Mouse (Mus musculus) kidney, embryonic 16.5 days (tissue): ENCODE measurements at regions not wholly inside any gene's neighbourhood (a gene's known extent, or its start where the extent isn't known, plus 50 kb on each side); places are given as distances from the start of the nearest gene placed in this dataset.

Source experiments
- ATAC-seq: fragments of 200-750 bp; cut with Nextera tagmentation; 2 replicates; pipeline ENCODE4 v1.8.0; 2017; ENCODE audit warnings: moderate TSS enrichment; ENCODE audit not compliant: low FRiP score, low TSS enrichment
- H3K27ac ChIP-seq: fragments of 300-500 bp; sonication (generic); 2 replicates; pipeline ENCODE4 v1.5.1; 2014; ENCODE audit warnings: low read length
- H3K27me3 ChIP-seq: fragments of 300-500 bp; sonication (generic); 2 replicates; pipeline ENCODE4 v1.6.1; 2014; ENCODE audit warnings: low read length, control low read depth, mixed read lengths; ENCODE audit not compliant: insufficient read depth
- H3K36me3 ChIP-seq: fragments of 300-500 bp; sonication (generic); 2 replicates; pipeline ENCODE4 v1.6.1; 2014; ENCODE audit warnings: low read length, control low read depth, mixed read lengths; ENCODE audit not compliant: insufficient read depth
- H3K4me1 ChIP-seq: fragments of 300-500 bp; sonication (generic); 2 replicates; pipeline ENCODE4 v1.6.1; 2014; ENCODE audit warnings: low read length, control low read depth, mixed read lengths; ENCODE audit not compliant: insufficient read depth
- H3K4me2 ChIP-seq: fragments of 300-500 bp; sonication (generic); replicated peaks from 2 replicates; pipeline ENCODE4 v1.6.1; 2014; ENCODE audit warnings: low read depth, low read length
- H3K4me3 ChIP-seq: fragments of 300-500 bp; sonication (generic); 2 replicates; pipeline ENCODE4 v1.5.1; 2014; ENCODE audit warnings: mild to moderate bottlenecking, low read length
- H3K9ac ChIP-seq: fragments of 300-500 bp; sonication (generic); replicated peaks from 2 replicates; pipeline ENCODE4 v1.6.1; 2014; ENCODE audit warnings: low read length
- H3K9me3 ChIP-seq: fragments of 300-500 bp; sonication (generic); 2 replicates; pipeline ENCODE4 v1.6.1; 2016; ENCODE audit warnings: low read length, control low read depth
- WGBS: fragments of 180-500 bp; shearing (Covaris S2); extraction: QIAGEN DNeasy Blood & Tissue Kit; methylation state at CpG from one replicate; pipeline ENCODE4 v1.1.7; 2014; 5-methylcytosine and 5-hydroxymethylcytosine counted together

- 95% methylated on average over 4 of the region's 4 CpGs for WGBS
- no peak for ATAC-seq
- no peak overlapping the region for H3K4me3 ChIP-seq
- no peak overlapping the region for H3K4me2 ChIP-seq
- H3K36me3 ChIP-seq, result no peaks in the 10 kb centered on the region
- H3K27ac ChIP-seq, result no peak overlapping the region
- no peaks in the 10 kb centered on the region for H3K9me3 ChIP-seq
- H3K9ac ChIP-seq, result no peak overlapping the region
- 0 out of 2 replicates have a peak, but pooled peaks cover 2% of the 10 kb centered on the region for H3K27me3 ChIP-seq
- H3K4me1 ChIP-seq, result peaks cover 32% of the 10 kb centered on the region
Observed at GRCm38 (mm10) chr3:103423290-103423689, 144.2 kb downstream of the Trim33 start.

GRCm38 (mm10) chr3:103425812-103426430, 146.8 kb downstream of the Trim33 start:
- no peak for ATAC-seq

GRCm38 (mm10) chr3:103429227-103429788, 145.7 kb upstream of the Syt6 start:
- Histone ChIP-seq H3K36me3 (no peaks in the 10 kb centered on the region), H3K27me3 (no peaks in the 10 kb centered on the region), H3K9me3 (no peaks in the 10 kb centered on the region), H3K4me1 (no peaks in the 10 kb centered on the region; the same call in 1 of the 2 replicates), H3K9ac (no peak overlapping the region), H3K4me3 (no peak overlapping the region), H3K4me2 (no peak overlapping the region), H3K27ac (no peak overlapping the region)
- no peak for ATAC-seq
- 18% methylated on average over 5 of the region's 5 CpGs for WGBS

More at GRCm38 (mm10) chr3:103425812-103426430, 146.8 kb downstream of the Trim33 start:
- Histone ChIP-seq H3K4me3 (no peak overlapping the region), H3K4me2 (no peak overlapping the region), H3K36me3 (no peaks in the 10 kb centered on the region), H3K4me1 (peaks cover 10% of the 10 kb centered on the region), H3K9ac (no peak overlapping the region), H3K27ac (no peak overlapping the region), H3K27me3 (0 out of 2 replicates have a peak, but pooled peaks cover 2% of the 10 kb centered on the region), H3K9me3 (no peaks in the 10 kb centered on the region)
- 74% methylated on average over 19 of the region's 19 CpGs for WGBS

- H3K4me1 ChIP-seq, result no peaks in the 10 kb centered on the region; the same call in 1 of the 2 replicates
- H3K36me3 ChIP-seq, result no peaks in the 10 kb centered on the region
- no peak overlapping the region for H3K27ac ChIP-seq
- H3K4me3 ChIP-seq, result no peak overlapping the region
- no peaks in the 10 kb centered on the region for H3K9me3 ChIP-seq
- no peaks in the 10 kb centered on the region for H3K27me3 ChIP-seq
- no peak for ATAC-seq
- no peak overlapping the region for H3K4me2 ChIP-seq
- WGBS, result 57% methylated on average over 4 of the region's 4 CpGs
- no peak overlapping the region for H3K9ac ChIP-seq
Observed at GRCm38 (mm10) chr3:103430131-103430530, 144.9 kb upstream of the Syt6 start.

GRCm38 (mm10) chr3:103432254-103432653, 142.8 kb upstream of the Syt6 start:
- Histone ChIP-seq H3K4me1 (no peaks in the 10 kb centered on the region; the same call in 1 of the 2 replicates), H3K9me3 (no peaks in the 10 kb centered on the region), H3K36me3 (no peaks in the 10 kb centered on the region), H3K4me3 (no peak overlapping the region), H3K27me3 (no peaks in the 10 kb centered on the region), H3K27ac (no peak overlapping the region), H3K9ac (no peak overlapping the region), H3K4me2 (no peak overlapping the region)
- WGBS, result 40% methylated on average over 5 of the region's 5 CpGs
- no peak for ATAC-seq

- Histone ChIP-seq H3K36me3 (no peaks in the 10 kb centered on the region), H3K27me3 (no peaks in the 10 kb centered on the region), H3K27ac (no peak overlapping the region), H3K9ac (no peak overlapping the region), H3K4me1 (no peaks in the 10 kb centered on the region; the same call in 1 of the 2 replicates), H3K4me2 (no peak overlapping the region), H3K4me3 (no peak overlapping the region), H3K9me3 (no peaks in the 10 kb centered on the region)
- peak; percentile 81 for ATAC-seq
- 26% methylated on average over 9 of the region's 9 CpGs for WGBS
Observed at GRCm38 (mm10) chr3:103436902-103437603, 138.0 kb upstream of the Syt6 start.

GRCm38 (mm10) chr3:103438791-103439354, 136.2 kb upstream of the Syt6 start:
- no peaks in the 10 kb centered on the region for H3K36me3 ChIP-seq
- H3K27me3 ChIP-seq, result no peaks in the 10 kb centered on the region
- no peak for ATAC-seq
- no peak overlapping the region for H3K4me2 ChIP-seq
- H3K9me3 ChIP-seq, result no peaks in the 10 kb centered on the region
- H3K9ac ChIP-seq, result no peak overlapping the region
- H3K4me1 ChIP-seq, result peaks cover 3% of the 10 kb centered on the region; the same call in 1 of the 2 replicates
- WGBS, result 66% methylated on average over 12 of the region's 12 CpGs
- no peak overlapping the region for H3K27ac ChIP-seq
- H3K4me3 ChIP-seq, result no peak overlapping the region

- Histone ChIP-seq H3K9me3 (no peaks in the 10 kb centered on the region), H3K4me2 (no peak overlapping the region), H3K27ac (no peak overlapping the region), H3K9ac (no peak overlapping the region), H3K4me1 (peaks cover 3% of the 10 kb centered on the region; the same call in 1 of the 2 replicates), H3K36me3 (no peaks in the 10 kb centered on the region), H3K27me3 (no peaks in the 10 kb centered on the region), H3K4me3 (no peak overlapping the region)
- WGBS, result 34% methylated on average over 6 of the region's 6 CpGs
- no peak for ATAC-seq
Observed at GRCm38 (mm10) chr3:103443247-103443646, 131.8 kb upstream of the Syt6 start.

- no peaks in the 10 kb centered on the region for H3K36me3 ChIP-seq
- no peaks in the 10 kb centered on the region for H3K27me3 ChIP-seq
- no peak overlapping the region for H3K27ac ChIP-seq
- peaks cover 3% of the 10 kb centered on the region; the same call in 1 of the 2 replicates for H3K4me1 ChIP-seq
- no peak for ATAC-seq
- no peaks in the 10 kb centered on the region for H3K9me3 ChIP-seq
- 92% methylated on average over 8 of the region's 8 CpGs for WGBS
- H3K4me2 ChIP-seq, result no peak overlapping the region
- no peak overlapping the region for H3K9ac ChIP-seq
- no peak overlapping the region for H3K4me3 ChIP-seq
Observed at GRCm38 (mm10) chr3:103445852-103446251, 129.2 kb upstream of the Syt6 start.
